Mouse (Mus musculus) hindbrain, embryonic 15.5 days (tissue): ENCODE measurements at regions not wholly inside any gene's neighbourhood (a gene's known extent, or its start where the extent isn't known, plus 50 kb on each side); places are given as distances from the start of the nearest gene placed in this dataset.

ENCODE experiments used
- ATAC-seq: fragments of 200-750 bp; cut with Nextera tagmentation; 2 replicates; pipeline ENCODE4 v1.8.0; 2017; ENCODE audit warnings: low read depth, moderate number of reproducible peaks, moderate TSS enrichment; ENCODE audit not compliant: low FRiP score
- H3K27ac ChIP-seq: fragments of 300-500 bp; sonication (generic); replicated peaks from 2 replicates; pipeline ENCODE4 v1.5.1; 2015; ENCODE audit warnings: mild to moderate bottlenecking, inconsistent platforms
- H3K27me3 ChIP-seq: fragments of 300-500 bp; sonication (generic); 2 replicates; pipeline ENCODE4 v1.6.1; 2015; ENCODE audit warnings: control low read depth, inconsistent platforms
- H3K36me3 ChIP-seq: fragments of 300-500 bp; sonication (generic); 2 replicates; pipeline ENCODE4 v1.6.1; 2015; ENCODE audit warnings: control low read depth, inconsistent platforms
- H3K4me1 ChIP-seq: fragments of 300-500 bp; sonication (generic); replicated peaks from 2 replicates; pipeline ENCODE4 v1.6.1; 2015; ENCODE audit warnings: control low read depth, inconsistent platforms
- H3K4me2 ChIP-seq: fragments of 300-500 bp; sonication (generic); 2 replicates; pipeline ENCODE4 v1.6.1; 2015; ENCODE audit warnings: moderate library complexity, mild to moderate bottlenecking, inconsistent platforms
- H3K4me3 ChIP-seq: fragments of 300-500 bp; sonication (generic); 2 replicates; pipeline ENCODE4 v1.5.1; 2015; ENCODE audit warnings: mild to moderate bottlenecking, inconsistent platforms
- H3K9ac ChIP-seq: fragments of 300-500 bp; sonication (generic); 2 replicates; pipeline ENCODE4 v1.6.1; 2015; ENCODE audit warnings: inconsistent platforms
- H3K9me3 ChIP-seq: fragments of 300-500 bp; sonication (generic); 2 replicates; pipeline ENCODE4 v1.6.1; 2016; ENCODE audit warnings: control low read depth, inconsistent platforms
- WGBS: fragments of 180-500 bp; shearing (Covaris S2); methylation state at CpG from one replicate; pipeline ENCODE4 v1.1.7; 2015; 5-methylcytosine and 5-hydroxymethylcytosine counted together

DNA sequence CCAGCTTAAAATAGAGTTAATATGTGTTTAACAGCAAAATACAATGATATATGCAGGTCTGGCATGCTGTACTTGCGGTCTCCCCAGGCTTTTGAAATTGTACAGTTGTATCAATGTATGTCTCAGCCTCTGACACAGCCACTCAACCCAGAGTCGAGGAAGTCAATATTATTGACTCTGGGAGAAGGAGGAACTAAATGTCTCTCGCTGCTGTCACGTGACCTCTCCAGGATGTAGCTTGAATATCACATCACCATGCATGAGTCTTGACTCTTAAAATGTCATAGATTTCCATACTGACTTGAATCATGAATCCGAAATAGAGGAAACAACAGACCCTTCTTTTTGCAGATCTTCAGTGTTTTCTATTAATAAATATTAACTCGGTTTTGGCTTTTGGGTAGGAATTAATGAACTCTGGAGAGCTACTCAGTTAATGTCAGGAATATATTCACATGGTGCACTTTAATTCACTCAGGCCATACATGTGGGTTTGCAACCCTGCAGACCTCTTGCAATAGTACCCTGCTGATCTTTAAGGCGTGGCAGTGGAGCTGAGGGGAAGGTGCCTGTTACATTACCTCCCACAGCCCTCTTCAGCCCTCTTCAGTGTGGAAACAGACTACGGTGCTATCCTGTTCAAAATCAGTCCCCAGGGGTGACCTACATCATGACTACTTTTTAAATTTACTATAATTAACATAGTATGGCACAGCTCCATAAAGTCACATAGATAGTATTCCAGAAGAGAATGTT, 102.7 kb upstream of the Foxn2 start:
- Histone ChIP-seq H3K4me3 (no peak overlapping the region), H3K4me1 (no peaks in the 10 kb centered on the region), H3K4me2 (no peak overlapping the region), H3K27ac (no peak overlapping the region), H3K9ac (no peak overlapping the region), H3K9me3 (no peaks in the 10 kb centered on the region), H3K36me3 (no peaks in the 10 kb centered on the region), H3K27me3 (no peaks in the 10 kb centered on the region)
- 89% methylated on average over 8 of the region's 8 CpGs for WGBS
- no peak for ATAC-seq

GRCm38 (mm10) chr17:88341141-88341540, 99.4 kb upstream of the Foxn2 start:
- 61% methylated on average over 5 of the region's 5 CpGs for WGBS
- no peaks in the 10 kb centered on the region for H3K36me3 ChIP-seq

DNA sequence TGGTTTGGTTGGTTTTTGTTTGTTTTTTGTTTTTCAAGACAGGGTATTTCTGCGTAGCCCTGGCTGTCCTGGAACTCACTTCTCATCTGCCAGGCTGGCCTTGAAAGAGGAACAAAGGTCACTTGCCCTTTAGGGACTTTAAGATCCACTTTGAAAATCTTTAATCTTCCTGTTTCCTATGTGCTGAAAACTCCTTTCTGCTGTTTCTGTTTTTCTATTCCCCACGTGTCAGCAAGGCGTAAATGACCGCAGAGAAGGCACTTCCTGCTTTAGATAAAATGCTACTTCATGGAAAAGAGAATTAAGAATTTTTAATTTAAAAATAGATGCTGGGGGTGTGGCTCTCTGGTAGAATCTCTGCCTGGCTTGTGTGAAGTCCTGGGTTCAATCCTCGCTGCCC, 98.9 kb upstream of the Foxn2 start:
- Histone ChIP-seq H3K4me2 (no peak overlapping the region), H3K27ac (no peak overlapping the region), H3K4me1 (no peaks in the 10 kb centered on the region), H3K4me3 (no peak overlapping the region), H3K36me3 (no peaks in the 10 kb centered on the region), H3K9ac (no peak overlapping the region), H3K27me3 (no peaks in the 10 kb centered on the region), H3K9me3 (no peaks in the 10 kb centered on the region)
- no peak for ATAC-seq
- 82% methylated on average over 5 of the region's 5 CpGs for WGBS

More at GRCm38 (mm10) chr17:88341141-88341540, 99.4 kb upstream of the Foxn2 start:
- Histone ChIP-seq H3K4me2 (no peak overlapping the region), H3K9ac (no peak overlapping the region), H3K27ac (no peak overlapping the region), H3K9me3 (no peaks in the 10 kb centered on the region), H3K4me1 (no peaks in the 10 kb centered on the region), H3K27me3 (no peaks in the 10 kb centered on the region), H3K4me3 (no peak overlapping the region)
- no peak for ATAC-seq

GRCm38 (mm10) chr17:88343091-88343783, 97.3 kb upstream of the Foxn2 start:
- Histone ChIP-seq H3K4me2 (no peak overlapping the region), H3K27me3 (no peaks in the 10 kb centered on the region), H3K4me3 (no peak overlapping the region), H3K9ac (no peak overlapping the region), H3K9me3 (no peaks in the 10 kb centered on the region), H3K27ac (no peak overlapping the region), H3K4me1 (no peaks in the 10 kb centered on the region), H3K36me3 (no peaks in the 10 kb centered on the region)
- WGBS = 82% methylated on average over 17 of the region's 17 CpGs
- ATAC-seq = no peak

GRCm38 (mm10) chr17:88345433-88345832, 95.1 kb upstream of the Foxn2 start:
- Histone ChIP-seq H3K27me3 (no peaks in the 10 kb centered on the region), H3K27ac (no peak overlapping the region), H3K4me1 (peaks cover 5% of the 10 kb centered on the region; the same call in 1 of the 2 replicates), H3K4me2 (no peak overlapping the region), H3K9ac (no peak overlapping the region), H3K36me3 (no peaks in the 10 kb centered on the region), H3K9me3 (no peaks in the 10 kb centered on the region), H3K4me3 (no peak overlapping the region)
- 67% methylated on average over 9 of the region's 9 CpGs for WGBS
- ATAC-seq = no peak

GRCm38 (mm10) chr17:88346896-88347295, 93.6 kb upstream of the Foxn2 start:
- Histone ChIP-seq H3K36me3 (no peaks in the 10 kb centered on the region), H3K4me2 (no peak overlapping the region), H3K4me3 (no peak overlapping the region), H3K9ac (no peak overlapping the region), H3K27ac (no peak overlapping the region), H3K9me3 (no peaks in the 10 kb centered on the region), H3K27me3 (no peaks in the 10 kb centered on the region), H3K4me1 (peaks cover 5% of the 10 kb centered on the region; the same call in 1 of the 2 replicates)
- 52% methylated on average over 3 of the region's 3 CpGs for WGBS
- ATAC-seq = no peak

- H3K27me3 ChIP-seq = no peaks in the 10 kb centered on the region
- no peaks in the 10 kb centered on the region for H3K36me3 ChIP-seq
- H3K9me3 ChIP-seq = no peaks in the 10 kb centered on the region
- peaks cover 5% of the 10 kb centered on the region; the same call in 1 of the 2 replicates for H3K4me1 ChIP-seq
- H3K27ac ChIP-seq = no peak overlapping the region
- no peak for ATAC-seq
- H3K9ac ChIP-seq = no peak overlapping the region
- no peak overlapping the region for H3K4me2 ChIP-seq
- H3K4me3 ChIP-seq = no peak overlapping the region
- WGBS = 39% methylated on average over 5 of the region's 5 CpGs
Measured at GRCm38 (mm10) chr17:88349825-88350460, 90.6 kb upstream of the Foxn2 start.

DNA sequence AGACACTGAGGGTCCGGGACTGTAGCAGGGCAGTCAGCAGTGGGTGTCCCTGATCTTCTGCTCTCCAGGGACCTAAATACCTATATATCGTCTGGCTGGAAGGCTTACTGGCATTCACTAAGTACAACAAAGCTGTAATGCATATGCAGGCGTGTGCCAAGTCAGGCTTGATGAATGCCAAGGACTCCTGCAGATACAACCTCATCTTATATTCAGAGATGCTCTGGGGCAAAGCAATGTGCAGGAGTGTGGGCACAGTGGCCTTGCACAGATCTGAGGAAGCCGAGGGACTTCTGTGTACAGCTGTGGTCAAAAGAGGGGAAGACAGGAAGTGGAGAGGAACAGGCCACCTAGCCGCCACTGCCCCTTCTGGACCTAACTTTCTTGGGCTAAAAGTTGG, 89.5 kb upstream of the Foxn2 start:
- no peaks in the 10 kb centered on the region for H3K36me3 ChIP-seq
- no peak overlapping the region for H3K4me3 ChIP-seq
- H3K4me1 ChIP-seq = peaks cover 5% of the 10 kb centered on the region; the same call in 1 of the 2 replicates
- WGBS = 60% methylated on average over 5 of the region's 5 CpGs
- no peak overlapping the region for H3K27ac ChIP-seq
- no peak overlapping the region for H3K9ac ChIP-seq
- no peaks in the 10 kb centered on the region for H3K27me3 ChIP-seq
- no peak for ATAC-seq
- no peaks in the 10 kb centered on the region for H3K9me3 ChIP-seq
- H3K4me2 ChIP-seq = no peak overlapping the region

DNA sequence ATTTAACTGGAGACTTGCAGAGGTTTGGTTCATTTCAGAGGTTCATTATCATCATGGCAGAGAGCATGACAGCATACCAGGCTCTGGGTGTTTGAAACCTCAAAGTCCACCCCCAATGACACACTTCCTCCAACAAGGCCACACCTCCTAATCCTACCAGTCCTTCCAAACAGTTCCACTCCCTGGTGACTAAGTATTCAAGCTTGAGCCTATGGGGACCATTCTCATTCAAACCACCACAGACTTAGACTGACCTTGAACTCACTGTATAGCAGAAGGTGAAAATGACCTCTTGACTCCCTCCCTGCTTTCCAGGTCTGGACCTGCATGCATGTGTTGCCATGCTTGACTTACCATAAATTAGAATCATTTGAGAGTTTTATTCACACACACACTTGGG, 87.6 kb upstream of the Foxn2 start:
- no peak for ATAC-seq
- no peaks in the 10 kb centered on the region for H3K27me3 ChIP-seq
- no peaks in the 10 kb centered on the region for H3K9me3 ChIP-seq
- no peak overlapping the region for H3K9ac ChIP-seq
- no peaks in the 10 kb centered on the region for H3K36me3 ChIP-seq
- peaks cover 5% of the 10 kb centered on the region; the same call in 1 of the 2 replicates for H3K4me1 ChIP-seq
- no peak overlapping the region for H3K27ac ChIP-seq
- no peak overlapping the region for H3K4me3 ChIP-seq
- no peak overlapping the region for H3K4me2 ChIP-seq

DNA sequence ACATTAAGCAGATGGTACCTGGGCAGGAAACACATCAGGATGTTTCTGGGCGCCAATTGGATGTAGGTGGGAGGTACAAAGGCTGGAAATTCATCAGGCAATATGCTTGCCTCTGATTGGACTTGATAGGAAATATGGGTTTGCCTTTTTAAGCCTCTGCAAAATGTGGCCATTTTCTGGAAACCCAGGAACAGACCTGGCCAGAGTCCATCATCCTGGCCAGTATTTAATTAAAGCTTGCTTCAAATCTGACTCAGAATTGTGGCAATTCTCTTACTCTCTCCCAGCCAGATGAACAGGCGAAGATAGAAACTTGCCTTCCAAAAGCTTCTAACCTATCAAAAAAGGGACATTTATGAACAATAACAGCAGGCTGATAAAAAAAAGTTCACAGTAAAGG, 79.3 kb upstream of the Foxn2 start:
- ATAC-seq = no peak
- no peak overlapping the region for H3K9ac ChIP-seq
- no peaks in the 10 kb centered on the region for H3K27me3 ChIP-seq
- no peak overlapping the region for H3K4me3 ChIP-seq
- H3K27ac ChIP-seq = no peak overlapping the region
- no peaks in the 10 kb centered on the region for H3K9me3 ChIP-seq
- 84% methylated on average over 2 of the region's 2 CpGs for WGBS
- no peaks in the 10 kb centered on the region for H3K36me3 ChIP-seq
- no peaks in the 10 kb centered on the region for H3K4me1 ChIP-seq
- no peak overlapping the region for H3K4me2 ChIP-seq

DNA sequence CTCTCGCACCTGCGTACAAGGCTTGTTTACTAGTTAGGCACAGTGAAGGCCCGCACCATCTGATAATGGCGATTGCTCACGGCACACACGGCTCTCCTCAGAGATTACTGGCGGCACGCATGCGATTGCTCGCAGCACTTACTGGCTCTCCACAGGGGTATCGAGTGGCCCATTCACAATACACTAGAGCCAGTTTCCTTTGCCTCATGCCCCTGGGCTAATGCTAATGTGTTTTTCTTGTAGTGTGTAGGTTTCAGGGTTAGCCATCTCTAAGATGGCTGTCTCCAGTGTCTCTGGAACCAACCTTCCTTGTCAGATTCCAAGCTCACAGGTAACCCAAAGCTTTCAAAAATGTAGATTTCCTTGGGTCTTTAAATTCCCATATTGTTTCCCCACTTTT, 78.1 kb upstream of the Foxn2 start:
- Histone ChIP-seq H3K4me2 (no peak overlapping the region), H3K27ac (no peak overlapping the region), H3K36me3 (no peaks in the 10 kb centered on the region), H3K27me3 (no peaks in the 10 kb centered on the region), H3K9me3 (no peaks in the 10 kb centered on the region), H3K9ac (no peak overlapping the region), H3K4me3 (no peak overlapping the region), H3K4me1 (no peaks in the 10 kb centered on the region)
- no peak for ATAC-seq
- 64% methylated on average over 11 of the region's 11 CpGs for WGBS

- Histone ChIP-seq H3K36me3 (no peaks in the 10 kb centered on the region), H3K27me3 (no peaks in the 10 kb centered on the region), H3K4me1 (no peaks in the 10 kb centered on the region), H3K4me2 (no peak overlapping the region), H3K27ac (no peak overlapping the region), H3K9me3 (no peaks in the 10 kb centered on the region), H3K9ac (no peak overlapping the region), H3K4me3 (no peak overlapping the region)
- WGBS = 69% methylated on average over 5 of the region's 5 CpGs
- no peak for ATAC-seq
Measured at GRCm38 (mm10) chr17:88367876-88368275, 72.6 kb upstream of the Foxn2 start.
